14 mouse cellular contexts compared by ENCODE assay signal in genomic region chr11:15984517-15984916, GRCm38 (mm10).
"Had no signal": no experiment of that assay in that cellular context is flagged by ENCODE, and none has a peak within 500 bp of the region (broad histone marks: within the 10 kb centered on the region; RNA-seq: fewer than 3 reads in every experiment).

No protein-coding gene starts in this region.

- ATAC-seq: intestine, postnatal 0 days had no signal

- H3K27ac ChIP-seq: layer of hippocampus, adult 2 months; liver, embryonic 13.5 days; neural tube, embryonic 12.5 days; neural tube, embryonic 15.5 days had no signal

- H3K4me1 ChIP-seq: liver, embryonic 13.5 days; neural tube, embryonic 12.5 days; neural tube, embryonic 15.5 days had no signal

- H3K9ac ChIP-seq: liver, embryonic 13.5 days; neural tube, embryonic 12.5 days; neural tube, embryonic 15.5 days had no signal

- H3K4me2 ChIP-seq: liver, embryonic 13.5 days; neural tube, embryonic 12.5 days; neural tube, embryonic 15.5 days had no signal

- H3K9me3 ChIP-seq: liver, embryonic 13.5 days; neural tube, embryonic 12.5 days; neural tube, embryonic 15.5 days had no signal

- DNase-seq: kidney, adult 2 months; kidney, postnatal 10 days; kidney, postnatal 4 days; layer of hippocampus, adult 9-11 months; liver, embryonic 13.5 days; lung, adult 2 months; lung, postnatal 14 days; lung, postnatal 4 days; thymus, adult 18-20 months; thymus, postnatal 36 days had no signal

- H3K27me3 ChIP-seq: liver, embryonic 13.5 days; neural tube, embryonic 12.5 days; neural tube, embryonic 15.5 days had no signal

- H3K4me3 ChIP-seq: layer of hippocampus, adult 2 months; liver, embryonic 13.5 days; neural tube, embryonic 12.5 days; neural tube, embryonic 15.5 days had no signal

- H3K36me3 ChIP-seq: liver, embryonic 13.5 days; neural tube, embryonic 12.5 days; neural tube, embryonic 15.5 days had no signal
